Mouse (Mus musculus) layer of hippocampus, adult 9-10 months (tissue): Measurements from ENCODE around the gene Hmgn3.
A peak's percentile ranks its signal among the peaks of the same experiment; 100 is the strongest.
"Not testable (repeated sequence)": the region's sequence is repeated elsewhere in the genome, so short reads cannot be mapped to it uniquely, and the experiment has no call there.

ENCODE experiments used
- DNase-seq: peaks from one replicate; pipeline ENCODE4 v3.0.0; 2022; ENCODE audit warnings: low spot score

The Hmgn3 gene

DNA sequence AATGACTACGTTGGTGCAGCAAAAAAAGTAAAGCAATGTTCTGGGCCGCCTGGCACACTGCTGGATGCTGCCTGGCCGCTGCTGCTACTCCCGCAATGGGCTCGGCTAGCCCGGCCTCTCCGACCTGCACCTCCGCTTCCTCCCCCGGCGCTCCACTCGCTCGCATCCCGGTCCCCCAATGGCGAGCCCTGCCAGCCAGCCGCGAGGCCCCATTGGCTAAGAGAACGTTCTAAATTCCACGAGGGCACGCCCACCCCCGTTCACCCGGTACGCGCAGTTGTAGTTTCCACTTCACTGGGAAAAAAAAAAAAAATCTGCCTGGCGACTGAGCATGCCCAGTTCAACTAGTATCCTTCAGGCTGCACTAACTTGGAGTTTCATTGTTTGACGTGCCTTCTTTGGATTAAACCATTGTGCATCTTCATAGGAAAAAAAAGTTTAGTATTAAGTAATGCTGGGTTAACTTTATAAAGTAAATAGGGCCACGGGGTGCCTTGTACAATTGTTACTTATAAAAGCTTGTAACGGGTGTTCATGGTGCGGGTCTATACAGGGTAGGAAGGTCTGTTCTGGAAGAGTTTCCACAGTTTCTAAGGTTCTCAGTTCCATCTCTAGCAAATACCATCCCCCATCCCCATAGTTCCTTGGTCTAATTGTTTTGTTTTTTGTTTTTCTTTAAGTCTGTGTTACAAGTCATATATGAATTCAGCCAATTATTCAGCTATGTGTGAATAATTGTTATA, at the start of gene Hmgn3:
Gene Hmgn3, minus strand, starts transcription at position 240 of the 743 bp plus-strand sequence.
- peak; percentile 89 for DNase-seq

DNA sequence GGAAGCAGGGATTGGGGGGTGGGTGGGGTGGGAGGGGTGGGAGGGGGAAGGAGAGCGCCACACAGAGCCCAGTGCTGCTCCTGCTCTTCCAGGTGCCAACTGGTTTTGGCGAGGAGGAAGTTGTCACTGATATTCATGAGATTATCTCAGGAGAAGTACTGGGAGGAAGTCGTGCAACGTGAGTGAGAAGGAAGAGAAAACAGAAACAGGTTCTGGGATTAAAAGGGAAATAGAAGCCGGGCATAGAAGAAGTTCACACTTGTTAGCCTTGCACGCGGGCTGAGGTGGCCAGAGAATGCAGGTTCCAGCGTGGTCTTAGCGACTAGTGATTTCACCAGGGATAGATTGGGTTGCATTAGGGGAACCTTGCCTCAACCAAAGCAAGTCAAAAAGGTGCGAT, 49.3 kb upstream of the Hmgn3 start:
- no peak for DNase-seq

DNA sequence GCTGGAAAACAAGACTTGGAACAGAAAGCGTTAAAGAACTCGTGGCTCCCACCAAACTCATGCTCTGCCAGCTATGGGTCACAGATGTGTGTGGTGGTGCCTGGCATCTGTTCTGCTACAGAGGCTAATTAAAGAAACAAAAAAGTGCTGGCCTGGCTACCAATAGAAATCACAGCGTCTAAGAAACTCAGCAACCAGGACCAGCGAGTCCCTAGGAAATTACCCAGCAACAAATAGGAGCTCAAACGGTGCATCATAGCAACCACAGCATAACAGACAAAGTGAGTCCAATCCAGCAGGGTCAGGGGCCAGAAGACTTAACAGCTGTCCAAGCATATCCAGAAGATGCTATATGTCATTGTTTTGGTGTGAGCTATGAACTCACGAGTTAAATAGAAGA, 48.5 kb upstream of the Hmgn3 start:
- no peak for DNase-seq

DNA sequence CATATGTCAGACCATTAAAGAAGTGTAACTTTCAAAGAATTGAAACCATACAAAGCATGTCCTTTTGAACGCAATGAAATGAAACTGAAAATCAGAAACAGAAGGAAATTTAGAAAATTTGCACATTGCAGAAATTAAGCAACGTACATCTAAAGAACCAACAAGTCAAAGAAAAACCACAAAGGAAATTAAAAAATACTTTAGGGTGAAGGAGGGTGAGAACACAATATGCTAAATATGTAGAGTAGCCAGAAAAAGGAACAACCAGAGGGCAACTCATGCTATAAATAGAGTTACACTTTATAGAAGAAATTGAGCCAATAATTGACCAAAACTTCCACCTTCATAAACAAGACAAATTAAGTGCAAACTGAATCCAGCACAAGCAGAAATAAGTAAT, 41.3 kb upstream of the Hmgn3 start:
- DNase-seq: no peak

DNA sequence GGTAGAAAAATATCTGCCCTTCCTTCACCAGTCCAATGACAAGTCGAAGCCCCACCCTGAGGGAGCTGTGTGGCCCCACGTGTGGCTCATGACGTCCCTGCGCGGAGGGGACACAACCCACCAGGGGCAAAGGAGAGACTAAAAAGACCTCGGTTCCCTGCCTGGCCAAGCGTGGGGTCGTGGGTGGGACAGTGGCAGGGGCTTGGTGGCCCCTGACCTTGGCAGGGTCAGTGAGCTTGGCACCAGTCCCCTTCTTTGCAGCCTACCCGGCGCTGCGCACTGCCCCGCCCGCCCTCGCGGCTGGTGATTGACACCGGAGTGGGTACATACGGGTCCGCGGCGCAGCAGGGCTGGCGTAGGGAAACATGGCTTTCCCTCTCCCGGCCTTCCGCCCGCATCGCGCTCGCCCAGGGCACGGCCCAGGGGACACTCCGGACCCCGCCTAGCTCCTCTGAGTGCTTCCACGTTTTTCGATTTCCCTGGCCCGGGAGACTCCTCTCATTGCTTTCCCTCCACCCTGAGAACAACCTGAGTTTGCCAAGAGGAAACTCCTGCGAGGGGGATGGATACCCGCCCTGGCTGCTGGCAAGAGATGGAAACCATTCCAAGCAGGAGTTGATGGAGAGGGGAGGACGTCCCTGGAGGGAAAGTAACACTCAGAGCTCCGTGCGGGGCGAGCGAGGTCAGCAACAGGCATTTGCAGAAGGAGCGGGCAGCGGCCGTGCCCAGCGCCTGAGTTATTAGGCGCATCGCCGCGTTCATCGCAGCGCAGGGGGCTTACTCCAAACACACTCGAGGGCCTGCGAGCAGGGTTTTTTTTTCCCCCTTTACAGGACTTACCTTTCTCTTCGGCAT, 667 bp downstream of the Hmgn3 start:
- DNase-seq: peak; percentile 37

DNA sequence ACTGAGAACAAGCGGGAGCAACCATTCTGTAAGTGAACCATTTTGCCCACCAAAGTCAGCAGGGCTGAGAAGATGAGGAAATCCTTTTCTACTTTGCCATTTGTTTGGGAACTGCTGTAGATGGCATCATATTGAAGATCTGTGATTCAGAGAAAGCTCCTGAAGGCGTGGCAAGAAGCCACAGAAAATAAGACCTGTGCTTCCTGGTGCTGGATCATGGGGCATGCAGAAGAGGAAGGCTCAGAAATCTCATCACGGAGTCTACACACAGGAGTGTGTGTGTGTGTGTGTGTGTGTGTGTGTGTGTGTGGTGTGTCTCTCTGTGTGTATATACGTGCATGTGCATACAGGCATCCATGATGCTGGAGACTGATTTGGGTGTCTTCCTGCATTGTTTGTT, 16.7 kb downstream of the Hmgn3 start:
- DNase-seq: no peak

DNA sequence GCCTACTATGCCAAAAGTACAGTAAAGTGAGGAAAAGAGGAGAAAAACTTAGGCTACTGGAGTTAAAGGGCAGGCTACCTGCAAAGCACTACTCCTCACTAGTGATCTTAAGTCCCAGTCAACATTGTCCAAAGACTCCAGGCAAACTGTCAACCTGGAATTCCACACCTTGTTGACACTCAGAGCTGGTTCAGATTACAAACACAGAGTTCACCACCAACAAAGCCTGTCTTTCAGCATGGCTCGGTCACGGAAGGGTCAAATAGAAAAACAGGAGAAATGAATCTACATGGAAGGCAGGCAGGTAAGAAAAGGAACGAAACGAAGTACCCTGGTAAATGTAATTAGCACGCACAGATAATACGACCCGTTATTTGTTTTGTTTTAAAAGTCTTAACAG, 18.6 kb downstream of the Hmgn3 start:
- no peak for DNase-seq

DNA sequence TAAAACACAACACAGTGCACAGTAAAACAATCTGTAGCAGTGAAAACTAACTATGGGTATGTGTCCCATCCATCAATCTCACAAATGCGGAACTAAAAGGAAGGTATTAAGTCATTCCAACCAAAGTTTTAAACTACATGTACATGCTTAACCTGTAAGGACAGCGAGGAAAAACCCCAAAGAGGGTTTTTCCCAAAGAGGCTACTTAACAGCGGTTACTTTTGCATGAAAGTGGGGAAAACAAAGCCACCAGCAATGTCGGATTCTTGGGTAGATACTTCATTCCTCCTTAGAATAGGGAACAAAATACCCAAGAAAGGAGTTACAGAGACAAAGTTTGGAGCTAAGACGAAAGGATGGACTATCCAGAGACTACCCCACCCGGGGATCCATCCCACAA, 20.0 kb downstream of the Hmgn3 start:
- DNase-seq: not testable (repeated sequence)

DNA sequence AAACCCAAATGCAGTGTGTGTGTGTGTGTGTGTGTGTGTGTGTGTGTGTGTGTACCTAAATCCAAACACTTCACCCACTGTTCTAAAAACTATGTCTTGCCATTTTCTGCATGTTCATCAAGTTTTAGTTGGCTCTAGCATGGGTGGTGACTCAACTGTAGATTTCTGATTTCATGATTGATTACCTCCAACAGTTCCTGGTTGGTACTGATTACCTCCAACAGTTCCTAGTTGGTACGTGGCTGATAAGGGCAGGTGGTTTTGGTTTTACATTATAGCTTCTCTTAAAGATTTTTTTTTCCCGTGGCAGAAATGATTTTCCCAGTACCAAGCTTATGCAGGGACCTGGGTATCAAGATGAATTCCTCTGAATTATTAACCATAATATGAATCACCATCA, 27.3 kb downstream of the Hmgn3 start:
- no peak for DNase-seq

DNA sequence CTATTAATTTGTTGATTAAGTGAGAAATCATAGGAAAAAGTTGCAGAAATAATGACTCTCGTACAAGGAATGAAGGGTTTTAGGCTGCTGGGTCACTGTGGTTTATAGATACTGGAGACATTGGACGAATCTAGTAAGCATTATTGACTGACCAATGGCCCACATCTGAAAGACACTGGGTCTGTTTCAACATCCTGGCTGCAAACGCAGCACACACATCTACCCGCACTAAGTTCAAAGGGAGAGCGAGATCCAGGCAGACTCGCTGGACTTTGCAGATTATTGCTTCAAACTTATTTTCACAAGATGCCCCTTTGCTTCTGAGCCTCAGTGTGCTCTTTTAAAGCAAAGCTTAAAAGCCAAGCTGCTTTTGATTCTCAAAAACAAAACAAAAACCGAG, 29.0 kb downstream of the Hmgn3 start:
- DNase-seq: no peak

DNA sequence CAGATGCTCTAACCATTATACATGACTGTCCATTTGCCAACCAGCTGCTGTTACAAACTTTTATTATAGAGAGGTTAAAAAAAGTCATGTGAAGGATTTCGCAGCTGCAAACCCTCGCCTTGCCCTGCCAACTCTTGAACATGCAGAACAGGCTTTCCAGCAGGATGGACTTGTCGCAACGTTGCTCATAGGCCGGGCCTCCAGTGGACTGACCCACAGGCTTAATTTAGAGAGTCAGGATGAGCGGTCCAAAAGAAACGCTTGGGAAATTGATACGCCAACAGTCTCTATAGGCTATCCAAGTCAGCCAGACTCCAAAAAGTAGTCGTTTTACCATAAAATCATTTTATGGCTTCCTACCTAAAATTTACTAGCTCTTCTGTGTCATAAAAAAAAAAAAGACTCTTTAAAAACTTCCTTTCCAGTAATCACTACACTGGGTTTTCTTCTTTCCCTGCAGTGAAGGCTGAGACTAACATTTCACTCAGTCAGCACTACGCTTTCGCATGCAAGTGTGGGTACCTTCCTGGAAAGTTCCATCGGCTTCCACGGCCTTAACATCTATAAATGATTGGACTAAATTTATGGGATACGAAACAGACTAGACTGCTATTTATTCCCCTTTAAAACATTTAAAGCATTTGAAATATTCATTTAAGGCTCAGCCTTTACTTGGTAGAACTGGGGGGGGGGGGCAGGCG, 29.6 kb downstream of the Hmgn3 start:
- no peak for DNase-seq

DNA sequence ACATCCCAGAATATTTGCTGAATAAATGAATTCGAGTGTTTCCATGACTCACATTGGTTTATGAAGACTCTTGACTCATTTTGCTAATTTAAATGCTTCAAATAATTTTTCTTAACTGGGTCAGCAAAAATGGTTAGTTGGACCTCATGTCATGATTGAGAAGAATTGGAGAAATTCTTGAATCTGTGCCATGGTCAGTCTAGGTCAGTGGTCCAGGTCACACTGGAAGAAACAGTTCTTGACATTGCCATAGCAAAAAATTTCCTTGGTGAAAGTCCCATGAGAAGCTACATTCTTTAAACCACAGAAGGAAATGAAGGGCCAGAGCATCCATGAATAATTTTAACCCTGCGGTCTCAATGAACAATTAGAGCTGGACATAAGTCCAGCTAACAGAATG, 30.8 kb downstream of the Hmgn3 start:
- DNase-seq: no peak

DNA sequence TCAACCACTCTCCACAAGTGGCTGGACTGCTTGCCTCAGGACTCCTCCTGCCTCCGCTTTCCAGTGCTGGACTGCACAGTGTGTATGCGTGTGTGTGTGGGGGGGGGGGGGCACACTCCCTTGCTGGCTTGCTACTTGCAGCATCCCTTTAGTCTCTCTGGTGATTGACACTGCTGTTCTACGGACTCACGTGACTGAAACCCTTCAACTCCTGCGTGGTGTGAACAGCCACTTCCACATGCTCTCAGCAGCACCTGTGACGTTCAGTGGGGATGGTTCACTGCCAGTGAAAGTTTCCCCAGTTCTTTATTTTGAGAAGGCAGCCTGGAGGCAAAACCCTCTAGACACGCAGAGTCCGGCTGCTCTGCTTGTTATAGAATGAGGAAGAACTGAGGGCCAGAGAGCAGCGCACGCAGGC, 32.7 kb downstream of the Hmgn3 start:
- DNase-seq: no peak

DNA sequence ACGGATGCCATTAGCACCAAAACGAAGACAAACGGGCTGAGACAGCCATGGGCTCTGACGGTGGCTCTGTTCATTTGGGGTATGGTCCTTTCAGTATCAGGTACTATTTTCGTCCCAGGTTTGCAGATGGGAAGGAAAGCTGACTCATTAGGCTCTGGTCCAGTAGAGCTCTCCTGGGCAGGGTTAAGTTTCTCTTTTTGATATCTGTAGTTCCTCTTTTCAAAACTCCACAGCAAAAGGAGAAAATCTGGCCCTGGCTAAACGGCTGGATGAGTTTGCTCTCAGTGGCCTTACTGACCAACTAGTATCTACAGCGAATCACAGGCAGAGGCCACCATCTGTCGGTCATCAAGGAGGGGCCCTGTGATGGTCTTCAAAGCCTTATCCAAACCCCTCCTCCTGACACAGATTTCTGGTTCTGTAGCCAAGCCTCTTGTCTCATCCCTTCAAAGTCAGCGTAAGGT, 34.1 kb downstream of the Hmgn3 start:
- DNase-seq: no peak

DNA sequence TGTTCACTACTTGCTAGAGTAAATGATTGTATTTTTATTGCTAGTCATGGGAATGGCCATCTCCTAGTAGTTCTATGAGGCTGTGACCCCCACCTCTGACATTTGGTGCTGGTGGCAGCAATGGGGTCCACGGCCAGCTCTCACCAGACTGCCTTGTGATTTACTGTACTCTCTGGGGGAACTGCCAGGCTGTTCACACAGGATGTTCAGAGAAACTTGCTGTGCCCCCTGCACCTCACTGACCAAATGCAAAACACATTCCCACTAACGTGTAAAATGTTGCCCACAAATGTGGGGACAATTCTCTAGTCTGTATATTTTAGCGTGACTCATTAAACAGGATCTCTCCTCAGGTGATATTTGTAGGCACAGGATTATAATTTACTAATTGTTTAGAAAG, 34.7 kb downstream of the Hmgn3 start:
- no peak for DNase-seq

DNA sequence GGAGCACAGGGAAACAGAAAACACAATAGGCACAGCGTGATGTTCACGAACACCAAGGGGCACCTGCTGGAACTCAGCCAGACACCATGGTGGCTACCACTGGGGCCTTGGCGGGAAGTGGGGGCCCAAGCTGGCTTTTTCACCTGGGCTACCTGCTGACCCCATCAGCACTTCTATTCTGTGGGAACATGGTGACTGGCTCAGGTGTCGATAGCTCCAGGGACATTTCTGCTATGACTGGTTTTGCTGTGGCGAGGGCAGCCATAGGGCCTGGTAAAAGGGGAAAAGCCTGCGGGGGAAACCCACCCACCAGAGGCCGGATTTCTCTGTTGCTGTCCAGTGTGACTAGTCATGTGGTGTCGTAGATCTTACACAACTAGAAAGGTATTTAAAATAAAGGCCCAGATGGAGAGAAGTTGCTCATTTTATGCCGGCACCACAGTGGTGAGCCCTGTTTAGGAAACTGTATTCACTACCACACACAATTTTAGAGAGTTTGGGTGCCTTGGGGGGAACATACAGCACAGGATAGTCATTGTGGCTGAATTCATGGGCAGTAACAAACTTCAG, 35.3 kb downstream of the Hmgn3 start:
- no peak for DNase-seq

DNA sequence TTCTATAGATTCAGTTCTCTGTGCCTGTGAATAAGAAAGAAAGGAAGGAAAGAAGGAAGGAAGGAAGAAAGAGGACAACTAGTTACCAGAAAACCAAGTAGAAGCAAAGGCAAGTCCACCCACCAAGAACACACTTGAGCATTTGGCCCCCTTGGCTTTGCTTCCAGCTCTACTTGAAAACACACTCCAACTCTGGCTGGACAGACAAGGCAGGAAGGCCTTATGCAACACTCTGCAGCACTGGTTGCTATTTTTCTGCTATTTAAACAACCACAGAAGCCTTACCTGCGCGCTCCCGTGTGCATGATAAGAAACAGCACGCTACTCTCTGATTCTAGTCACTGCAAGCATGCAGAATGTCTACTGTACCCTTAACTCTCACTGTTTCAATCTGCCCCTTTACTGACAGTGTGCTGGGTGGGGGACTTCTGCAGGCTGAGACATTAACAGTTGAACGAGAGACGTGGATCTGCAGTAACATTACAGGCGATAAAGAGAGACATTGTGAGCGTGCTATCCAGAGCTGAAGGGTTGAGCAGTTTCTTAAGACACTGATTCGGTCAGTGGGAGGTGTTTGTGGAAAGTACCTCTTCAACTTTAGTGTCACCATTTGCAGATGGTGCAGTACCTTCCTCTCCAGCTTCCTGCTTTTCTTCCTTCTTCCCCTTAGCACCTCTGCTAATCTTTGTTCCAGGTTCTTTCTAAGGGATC, 35.9 kb downstream of the Hmgn3 start:
- DNase-seq: no peak

DNA sequence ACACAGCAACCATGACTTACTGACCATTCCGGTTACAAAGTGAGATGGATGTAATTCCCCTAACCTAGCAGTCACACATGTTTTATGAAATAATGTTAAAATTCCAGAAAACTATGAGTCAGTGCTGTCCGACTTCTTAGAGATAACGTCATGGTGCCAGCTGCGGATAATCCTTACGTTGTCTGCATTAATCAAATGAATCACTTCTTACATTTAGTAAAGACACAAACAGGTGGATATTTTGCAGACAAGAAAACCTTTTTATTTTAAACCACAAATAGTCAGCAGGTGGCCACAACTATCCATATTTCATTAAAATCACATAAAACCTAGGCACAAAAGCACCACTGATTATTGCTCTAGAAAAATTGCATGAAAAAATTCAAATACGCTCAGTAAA, 36.8 kb downstream of the Hmgn3 start:
- no peak for DNase-seq

DNA sequence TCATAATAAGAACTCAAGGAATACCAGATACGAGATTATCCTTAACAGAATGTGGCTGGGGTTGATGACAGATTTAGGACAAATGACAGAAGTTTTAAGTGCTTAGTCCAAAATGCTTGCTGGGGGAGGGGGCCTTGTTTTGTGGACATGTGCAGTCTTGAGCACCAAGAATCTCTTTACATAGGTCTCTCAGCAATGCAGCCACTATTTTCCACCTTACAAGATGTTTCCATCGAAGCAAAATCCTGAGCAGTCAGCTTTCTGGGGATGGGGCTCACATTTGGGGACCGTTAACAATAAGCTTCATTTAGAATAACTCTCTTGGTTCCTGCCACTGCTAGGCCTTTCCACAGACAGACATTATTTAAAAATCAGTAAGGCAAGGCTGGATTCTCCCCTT, 37.7 kb downstream of the Hmgn3 start:
- no peak for DNase-seq

DNA sequence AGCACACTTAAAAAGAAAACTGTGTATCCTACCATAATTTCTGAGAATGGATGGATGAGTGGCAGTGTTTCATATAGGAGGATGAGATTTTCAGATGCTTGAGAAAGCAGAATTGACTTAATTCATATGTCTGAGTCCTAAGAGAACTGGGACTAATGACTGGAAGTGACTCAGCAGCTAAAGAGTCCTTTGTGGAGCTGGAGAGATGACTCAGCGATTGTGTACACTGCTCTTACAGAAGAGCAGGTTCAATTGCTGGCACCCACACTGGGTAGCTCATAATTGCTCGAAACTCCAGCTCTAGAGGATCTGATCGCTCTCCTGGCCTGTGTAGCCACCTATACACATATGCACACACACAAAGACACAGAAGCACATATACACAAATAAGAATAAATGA, 42.7 kb downstream of the Hmgn3 start:
- DNase-seq: no peak

DNA sequence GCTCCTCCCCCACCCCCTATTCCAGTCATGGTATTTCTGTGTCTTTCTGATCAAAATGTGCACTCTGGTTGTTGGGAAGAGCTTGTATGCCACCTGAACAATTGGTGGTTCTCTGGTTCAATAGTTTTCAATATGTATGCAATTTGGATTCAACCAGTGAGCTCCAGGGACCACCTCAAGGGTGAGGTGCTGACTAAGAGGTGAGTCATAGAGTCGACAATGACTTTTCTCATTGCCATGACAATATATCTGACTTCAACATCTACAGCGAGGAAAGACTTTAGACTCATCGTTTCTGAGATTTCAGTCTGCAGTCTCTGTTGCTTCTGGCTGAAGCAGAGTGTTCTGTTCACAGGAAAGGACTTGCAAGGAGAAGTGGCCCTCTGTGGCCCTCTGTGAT, 44.8 kb downstream of the Hmgn3 start:
- DNase-seq: no peak

DNA sequence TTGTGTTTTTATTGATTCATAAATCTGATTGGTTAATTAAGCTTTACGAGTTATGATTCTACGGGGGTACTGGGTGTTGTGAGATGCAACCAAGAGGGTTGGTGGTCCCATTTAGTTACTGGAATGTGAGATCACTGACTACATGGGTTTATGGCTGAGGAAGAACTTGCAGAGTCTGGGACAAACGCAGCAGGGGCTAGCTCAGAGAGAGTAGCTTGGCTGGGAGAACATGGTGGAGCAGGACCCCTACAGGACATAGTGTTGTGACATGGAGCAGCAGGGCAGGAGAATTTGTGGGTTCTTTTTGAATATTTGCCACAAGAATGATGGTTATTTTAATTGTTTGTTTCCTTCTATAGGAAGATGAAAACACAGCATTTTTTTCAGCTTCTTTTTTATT, 45.7 kb downstream of the Hmgn3 start:
- DNase-seq: no peak
